Mouse (Mus musculus) heart, postnatal 0 days (tissue): ENCODE measurements around the gene Mrgprf. TPM values are rescaled to one million over a fixed set of nuclear protein-coding genes. Genes with fewer than 3 reads are reported as not detected.

Source experiments
- ATAC-seq: fragments of 200-750 bp; cut with Nextera tagmentation; 2 replicates; pipeline ENCODE4 v1.8.0; 2017; ENCODE audit warnings: low read depth, moderate number of reproducible peaks, moderate library complexity; ENCODE audit not compliant: insufficient read depth
- DNase-seq: peaks from one replicate; pipeline ENCODE4 v3.0.0-alpha.2; 2016; ENCODE audit warnings: low spot score
- H3K27ac ChIP-seq: fragments of 300-500 bp; sonication (generic); 2 replicates; pipeline ENCODE4 v1.5.1; 2014; ENCODE audit warnings: low read depth, mild to moderate bottlenecking
- H3K27me3 ChIP-seq: fragments of 300-500 bp; sonication (generic); 2 replicates; pipeline ENCODE4 v1.6.1; 2014; ENCODE audit warnings: low read length, mixed read lengths; ENCODE audit not compliant: control insufficient read depth, insufficient read depth
- H3K36me3 ChIP-seq: fragments of 300-500 bp; sonication (generic); replicated peaks from 2 replicates; pipeline ENCODE4 v1.6.1; 2014; ENCODE audit warnings: low read length, mixed read lengths; ENCODE audit not compliant: control insufficient read depth, insufficient read depth
- H3K4me1 ChIP-seq: fragments of 300-500 bp; sonication (generic); 2 replicates; pipeline ENCODE4 v1.6.1; 2014; ENCODE audit warnings: antibody characterized with exemption; ENCODE audit not compliant: control insufficient read depth, insufficient read depth
- H3K4me2 ChIP-seq: fragments of 300-500 bp; sonication (generic); 2 replicates; pipeline ENCODE4 v1.6.1; 2014; ENCODE audit warnings: low read depth, mild to moderate bottlenecking, low read length, moderate library complexity
- H3K4me3 ChIP-seq: fragments of 300-500 bp; sonication (generic); 2 replicates; pipeline ENCODE4 v1.5.1; 2014; ENCODE audit warnings: low read depth, low read length
- H3K9ac ChIP-seq: fragments of 300-500 bp; sonication (generic); replicated peaks from 2 replicates; pipeline ENCODE4 v1.6.1; 2014; ENCODE audit warnings: low read depth, low read length, mixed read lengths
- H3K9me3 ChIP-seq: fragments of 300-500 bp; sonication (generic); replicated peaks from 2 replicates; pipeline ENCODE4 v1.6.1; 2016; ENCODE audit warnings: low read length; ENCODE audit not compliant: control insufficient read depth
- CTCF ChIP-seq: IDR thresholded peaks from 2 replicates; pipeline ENCODE4 v1.5.1; 2016; ENCODE audit warnings: antibody characterized with exemption, control low read depth, low read depth
- EP300 ChIP-seq: IDR thresholded peaks from 2 replicates; pipeline ENCODE4 v1.6.1; 2016; ENCODE audit warnings: antibody characterized with exemption, low read depth
- WGBS: fragments of 180-500 bp; shearing (Covaris S2); extraction: QIAGEN DNeasy Blood & Tissue Kit; methylation state at CpG from one replicate; pipeline ENCODE4 v1.1.7; 2014; 5-methylcytosine and 5-hydroxymethylcytosine counted together
- polyA plus RNA-seq: library from polyadenylated mRNA; unstranded; fragments of >200 nt; fragmentation: Nextera tagmentation; extraction: Ambion mirVana; gene quantifications from 2 replicates; pipeline ENCODE4 v1.2.1, GENCODE M21; 2015
- total RNA-seq: library from RNA; depleted of rRNA; stranded (reverse); fragments of >200 nt; gene quantifications from 2 replicates; pipeline ENCODE4 v1.2.3, GENCODE M21; 2014; ENCODE audit warnings: low replicate concordance; rRNA removed

Gene Mrgprf
- total and polyA plus RNA-seq, 2 experiments from 2014 or later: 1.4 to 4.2 TPM

GRCm38 (mm10) chr7:145340248-145340904 is 39.7 kb downstream of the Mrgprf start:
- no peak overlapping the region for H3K27ac ChIP-seq
- no peak overlapping the region for H3K4me3 ChIP-seq
- no peak for TF ChIP-seq CTCF
- no peak for TF ChIP-seq EP300
- no peak overlapping the region for H3K9ac ChIP-seq
- no peak for DNase-seq
- ATAC-seq: no peak
- H3K9me3 ChIP-seq: no peaks in the 10 kb centered on the region
- H3K4me2 ChIP-seq: no peak overlapping the region
- no peaks in the 10 kb centered on the region for H3K4me1 ChIP-seq
- no peaks in the 10 kb centered on the region for H3K27me3 ChIP-seq
- no peaks in the 10 kb centered on the region for H3K36me3 ChIP-seq
- 71% methylated on average over 5 of the region's 5 CpGs for WGBS

Other genes starting within 250 kb of the Mrgprf start
- gene 1810010D01Rik, start 92.7 kb upstream of the Mrgprf start, total RNA-seq: 7.1 TPM in 1 of 2 replicates, not detected in the other
- not detected in 2 replicates for gene 1810010D01Rik, start 92.7 kb upstream of the Mrgprf start, polyA plus RNA-seq
- 5.5 and 6.1 TPM in 2 replicates for gene Tpcn2, start 16.8 kb upstream of the Mrgprf start, total RNA-seq
- 2.7 TPM in 2 replicates for gene Tpcn2, start 16.8 kb upstream of the Mrgprf start, polyA plus RNA-seq
- gene Mrgprd, start 14.0 kb downstream of the Mrgprf start, total RNA-seq: not detected in 2 replicates
- gene Mrgprd, start 14.0 kb downstream of the Mrgprf start, polyA plus RNA-seq: not detected in 2 replicates